Mouse (Mus musculus): ENCODE measurements around the gene Gm45618.

The Gm45618 gene

DNA sequence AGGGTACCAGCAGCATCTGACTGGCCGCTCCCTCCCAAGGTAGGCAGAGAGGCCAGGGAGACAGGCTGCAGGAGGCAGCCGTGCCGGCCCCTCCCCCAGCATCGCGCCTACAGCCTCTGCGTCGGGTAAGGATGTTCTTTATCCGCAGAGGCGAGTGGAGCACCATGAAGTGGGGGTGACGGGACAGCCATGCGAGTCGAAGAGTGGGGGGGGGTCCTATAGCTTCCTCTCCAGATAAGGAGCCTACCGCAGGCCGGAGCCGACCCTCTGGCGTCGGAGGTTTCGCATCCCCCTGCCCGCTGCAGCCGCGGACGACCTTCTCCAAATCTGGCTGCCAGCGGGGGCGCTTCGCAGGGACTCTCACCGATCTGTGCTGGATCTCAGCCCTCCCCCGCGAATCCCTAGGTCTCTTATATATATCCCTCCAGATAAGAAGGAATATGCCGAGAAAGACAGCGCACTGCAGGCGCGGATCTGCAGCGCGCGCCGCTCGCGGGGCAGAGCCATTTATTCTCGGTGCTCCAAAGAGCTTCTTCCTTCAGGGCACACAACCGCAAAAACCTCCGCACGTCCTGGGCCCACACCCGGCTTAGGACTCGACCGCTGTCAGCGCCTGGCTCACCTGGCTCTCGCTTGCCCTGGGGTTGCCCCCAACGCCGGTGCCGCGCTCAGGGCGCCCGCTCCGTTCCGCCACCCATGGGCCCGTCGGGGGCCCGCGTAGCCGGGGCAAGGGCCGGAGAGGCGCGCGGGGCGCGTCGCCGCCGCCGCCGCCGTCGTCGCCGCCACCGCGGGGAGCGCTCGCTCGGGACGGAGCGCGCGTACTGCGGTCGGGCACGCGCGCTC, 26.0 kb downstream of the Gm45618 start:
- no peak for DNase-seq (ENCODE audit: low read depth, low spot score)

- DNase-seq (ENCODE audit: low read depth, low spot score), result no peak
Observed at GRCm38 (mm10) chr7:142093696-142094240, 26.8 kb downstream of the Gm45618 start.

DNA sequence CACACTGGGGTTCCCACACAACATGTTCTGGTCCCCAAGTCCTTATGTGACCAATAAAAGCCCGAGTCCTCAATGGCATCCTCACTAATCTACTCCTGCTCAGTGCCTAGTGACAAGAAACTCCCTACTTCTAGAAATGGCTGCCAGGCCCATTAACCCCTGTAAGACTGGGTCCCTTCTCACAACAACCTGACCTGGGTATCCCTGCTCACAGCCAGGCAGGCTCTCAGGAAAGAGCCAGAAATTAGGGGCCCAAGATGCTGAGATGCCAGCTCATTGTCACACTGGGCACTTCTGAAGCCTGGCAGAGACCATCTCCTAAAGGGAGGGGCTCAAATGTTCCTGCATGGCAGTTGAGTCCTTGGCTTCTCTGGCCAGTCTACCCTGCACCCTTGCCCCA, 27.5 kb downstream of the Gm45618 start:
- DNase-seq (ENCODE audit: low read depth, low spot score), result no peak

DNA sequence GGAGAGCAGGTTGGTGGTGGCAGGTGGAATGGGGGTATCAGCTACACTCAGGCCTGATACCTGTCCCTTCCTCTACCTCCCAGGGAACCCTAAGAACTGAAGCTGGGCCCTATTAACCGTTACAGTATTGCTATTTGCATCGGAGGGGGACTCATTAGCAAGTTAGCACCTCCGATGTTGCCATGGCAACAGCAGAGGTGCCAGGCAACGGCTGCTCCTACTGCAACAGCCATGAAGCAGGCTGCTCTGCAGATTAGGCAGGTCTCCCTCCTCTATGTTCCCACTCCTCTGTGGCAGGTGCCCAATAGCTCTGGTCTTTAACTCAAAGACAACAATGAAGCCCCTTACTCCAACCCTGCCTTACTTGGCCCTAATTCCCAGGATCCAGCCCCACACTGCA, 28.7 kb downstream of the Gm45618 start:
- no peak for DNase-seq (ENCODE audit: low read depth, low spot score)

DNA sequence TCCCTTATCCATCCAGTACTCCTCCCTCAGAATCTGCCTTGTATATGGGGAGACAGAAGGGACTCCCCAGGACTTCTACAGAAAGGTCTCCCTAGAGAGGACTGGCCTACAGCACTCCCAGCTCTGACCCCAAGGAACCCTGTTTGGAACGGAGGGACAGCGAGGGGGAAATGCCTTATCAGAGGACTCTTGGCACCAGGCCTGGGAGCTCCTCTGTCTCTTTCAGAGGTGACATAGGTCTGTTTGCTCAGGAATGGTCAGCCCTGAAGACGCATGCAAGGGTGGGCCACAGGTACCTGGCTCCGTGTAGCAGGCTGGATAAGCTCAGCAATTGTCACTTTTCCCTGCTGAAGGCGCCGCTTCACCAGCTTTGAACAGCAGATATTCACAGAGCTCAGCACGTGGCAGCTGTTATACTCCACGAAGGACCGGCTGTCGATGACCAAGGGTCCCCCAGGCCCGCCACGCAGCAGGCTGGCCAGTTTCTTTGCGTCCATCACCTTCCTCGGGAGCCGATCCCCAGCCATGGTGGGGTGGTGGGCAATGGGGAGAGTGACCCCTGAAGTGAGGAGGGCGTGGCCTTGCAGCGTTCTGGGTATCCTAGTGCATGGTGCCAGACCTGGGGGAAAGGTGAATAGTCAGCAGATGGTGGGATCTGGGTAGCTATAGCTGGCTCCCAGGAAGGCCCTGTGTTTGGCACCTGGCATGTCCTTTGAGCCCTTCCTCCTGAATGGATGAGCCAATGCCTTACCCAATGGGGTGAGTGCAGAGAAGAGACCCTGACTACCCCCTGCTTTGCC, 30.7 kb downstream of the Gm45618 start:
- DNase-seq (ENCODE audit: low read depth, low spot score), result no peak

DNA sequence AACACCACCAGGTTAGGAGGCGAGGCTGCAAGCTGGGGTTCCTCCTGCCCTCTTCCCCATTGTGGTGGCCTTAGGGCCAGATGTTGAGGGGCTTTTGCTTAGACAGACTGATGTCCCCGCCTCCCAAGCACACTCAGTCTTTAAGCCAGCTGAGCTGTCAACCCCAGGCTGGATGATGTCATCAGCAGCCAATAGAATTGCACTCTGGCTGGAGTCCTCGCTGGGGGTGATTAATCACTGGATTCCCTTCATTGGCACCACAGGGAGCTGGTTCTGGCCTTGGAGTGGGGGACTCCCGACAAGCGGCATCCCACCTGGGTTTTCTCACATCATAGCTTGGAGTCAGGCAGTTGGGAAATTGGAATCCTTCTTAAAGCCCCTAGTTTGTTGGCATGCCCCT, 31.6 kb downstream of the Gm45618 start:
- no peak for DNase-seq (ENCODE audit: low read depth, low spot score)

DNA sequence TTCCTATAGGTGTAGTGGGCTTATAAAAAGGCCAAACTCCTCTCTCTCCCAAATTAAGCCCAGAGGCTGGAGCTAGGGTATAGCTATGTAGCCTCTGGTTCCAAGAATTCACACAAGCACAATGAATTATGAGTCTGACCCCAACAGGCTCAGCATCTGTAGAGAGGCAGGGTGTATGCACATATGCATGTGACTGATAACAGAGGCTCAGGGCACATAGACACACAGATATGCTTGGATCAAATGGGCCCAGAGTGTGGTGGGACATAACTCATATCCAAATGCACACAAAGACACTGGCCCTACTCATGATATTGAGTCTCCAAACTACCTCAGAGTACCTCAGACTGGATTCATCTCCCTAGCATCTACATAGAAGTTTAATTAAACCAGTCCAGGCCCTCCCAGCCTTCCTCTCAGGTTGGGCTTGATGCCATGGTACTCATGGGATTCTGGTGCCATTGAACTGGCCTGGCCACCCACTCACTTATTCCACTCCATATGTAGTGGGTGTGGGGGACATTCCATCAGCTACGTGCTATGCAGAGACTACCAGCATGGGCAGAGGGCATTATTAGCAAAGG, 33.4 kb downstream of the Gm45618 start:
- DNase-seq (ENCODE audit: low read depth, low spot score), result no peak

DNA sequence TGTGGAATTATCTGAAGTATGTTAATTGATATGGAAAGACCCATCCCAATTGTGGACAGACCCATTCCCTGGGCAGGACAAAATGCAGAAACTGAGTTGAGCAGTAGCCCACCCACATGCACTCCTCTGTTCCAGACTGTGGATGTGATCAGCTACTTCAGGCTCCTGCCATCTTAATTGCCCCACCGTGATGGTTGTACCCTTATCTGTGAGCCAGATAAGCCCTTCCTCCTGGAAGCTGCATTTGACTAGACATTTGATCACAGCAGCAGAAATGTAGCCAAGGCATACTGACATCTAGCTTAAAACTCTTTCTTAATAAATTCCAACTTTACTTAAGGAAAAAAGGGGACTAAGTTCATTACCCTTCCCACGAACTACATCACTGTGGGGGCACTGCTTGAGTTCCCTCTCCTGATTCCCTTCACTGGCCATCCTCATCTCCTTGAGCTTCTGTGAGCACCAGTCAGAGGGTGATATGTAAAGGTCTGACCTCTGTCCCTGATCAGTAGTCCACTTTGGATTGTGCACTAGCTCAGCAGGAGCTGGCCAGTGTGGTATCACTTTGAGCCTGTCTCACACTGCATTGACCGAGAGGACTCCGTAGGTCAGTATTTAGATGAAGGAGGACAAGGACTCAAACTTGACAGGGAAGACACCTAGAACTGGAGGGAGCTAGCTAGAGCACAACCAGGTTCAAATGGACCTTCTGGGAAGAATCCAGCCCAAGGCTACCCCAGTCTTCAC, 34.2 kb downstream of the Gm45618 start:
- DNase-seq (ENCODE audit: low read depth, low spot score), result no peak

DNA sequence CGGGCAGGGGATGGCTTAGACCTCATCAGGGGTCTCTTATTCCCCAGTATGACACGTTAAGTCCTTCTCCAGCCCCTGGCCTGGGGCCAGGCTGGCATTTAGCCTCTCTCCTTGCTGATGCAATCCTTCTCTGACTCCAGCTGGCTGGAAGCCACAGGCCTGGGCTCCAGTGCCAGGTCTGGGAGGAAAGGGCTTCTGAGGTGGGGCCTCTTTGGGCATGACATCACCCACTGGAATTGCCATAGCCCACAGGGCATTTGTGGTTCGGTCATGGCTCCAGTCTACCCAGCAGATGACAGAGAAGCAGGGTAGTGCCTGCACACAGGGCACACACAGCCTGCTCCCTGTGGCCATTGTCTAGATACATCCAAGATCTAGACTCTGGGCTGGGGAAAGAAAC, 35.7 kb downstream of the Gm45618 start:
- no peak for DNase-seq (ENCODE audit: low read depth, low spot score)

- no peak for DNase-seq (ENCODE audit: low read depth, low spot score)
Observed at GRCm38 (mm10) chr7:142084395-142084794, 36.1 kb downstream of the Gm45618 start.

GRCm38 (mm10) chr7:142083588-142084317, 36.8 kb downstream of the Gm45618 start:
- DNase-seq (ENCODE audit: low read depth, low spot score), result no peak

GRCm38 (mm10) chr7:142082607-142083006, 37.9 kb downstream of the Gm45618 start:
- DNase-seq (ENCODE audit: low read depth, low spot score), result no peak

DNA sequence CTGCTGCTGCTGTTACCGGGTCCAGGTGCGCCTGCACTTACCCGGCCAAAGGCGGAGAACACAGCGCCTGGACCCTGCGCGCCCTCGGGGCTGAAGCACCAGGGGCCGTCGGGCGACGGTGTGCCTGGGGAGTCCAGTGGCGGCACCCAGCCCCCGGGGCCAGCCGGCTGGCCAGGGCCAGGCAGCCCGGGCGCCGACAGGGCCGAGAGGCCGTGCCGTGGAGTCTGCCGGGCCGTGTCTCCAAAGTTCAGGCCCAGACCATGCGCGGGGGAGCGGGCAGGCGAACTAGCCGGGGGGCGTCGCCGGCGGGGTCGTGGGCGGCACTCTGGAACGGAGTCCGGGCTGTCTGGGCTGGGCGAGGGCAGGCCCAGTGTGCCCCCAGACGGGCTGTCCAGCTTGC, 38.4 kb downstream of the Gm45618 start:
- no peak for DNase-seq (ENCODE audit: low read depth, low spot score)

- no peak for DNase-seq (ENCODE audit: low read depth, low spot score)
Observed at GRCm38 (mm10) chr7:142081736-142082135, 38.8 kb downstream of the Gm45618 start.

- no peak for DNase-seq (ENCODE audit: low read depth, low spot score)
Observed at GRCm38 (mm10) chr7:142080876-142081275, 39.7 kb downstream of the Gm45618 start.

DNA sequence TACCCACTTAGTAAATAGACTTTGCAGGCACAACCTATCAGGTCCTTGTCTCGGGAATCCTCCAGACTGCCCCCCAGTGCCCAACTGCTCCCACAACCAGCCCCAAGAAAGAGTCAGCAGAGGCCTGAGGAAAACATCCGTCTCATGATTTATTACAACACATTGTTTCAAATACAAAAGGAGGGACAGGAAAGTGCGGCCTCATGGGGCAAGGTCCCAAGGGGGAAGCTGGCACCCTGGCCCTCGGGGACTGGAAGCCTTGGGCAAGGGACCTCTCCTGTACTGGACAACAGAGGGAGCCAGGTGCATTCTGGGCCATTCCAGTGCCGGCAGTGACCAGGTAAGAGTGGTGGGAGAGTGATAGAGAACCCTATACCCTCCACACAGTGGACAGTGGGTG, 41.2 kb downstream of the Gm45618 start:
- no peak for DNase-seq (ENCODE audit: low read depth, low spot score)

DNA sequence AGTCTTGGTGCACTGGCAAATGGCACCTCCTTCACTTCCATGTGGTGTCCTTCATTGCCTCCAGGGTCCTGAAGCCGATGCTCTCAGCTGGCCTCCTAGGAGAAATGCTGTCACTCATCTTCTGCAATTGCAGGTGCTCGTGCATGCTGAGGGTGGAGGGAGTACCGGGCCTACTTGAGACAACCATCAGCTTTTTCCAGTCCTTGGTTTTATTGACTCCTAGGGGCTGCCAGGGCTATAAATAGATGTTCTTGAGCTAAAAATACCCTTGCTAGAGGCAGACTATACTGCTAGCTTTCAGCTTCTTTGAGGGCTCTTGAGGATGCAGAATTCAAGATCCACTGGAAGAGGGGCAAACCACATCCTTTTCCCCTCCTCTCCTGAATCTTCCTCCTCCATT, 43.4 kb downstream of the Gm45618 start:
- no peak for DNase-seq (ENCODE audit: low read depth, low spot score)

DNA sequence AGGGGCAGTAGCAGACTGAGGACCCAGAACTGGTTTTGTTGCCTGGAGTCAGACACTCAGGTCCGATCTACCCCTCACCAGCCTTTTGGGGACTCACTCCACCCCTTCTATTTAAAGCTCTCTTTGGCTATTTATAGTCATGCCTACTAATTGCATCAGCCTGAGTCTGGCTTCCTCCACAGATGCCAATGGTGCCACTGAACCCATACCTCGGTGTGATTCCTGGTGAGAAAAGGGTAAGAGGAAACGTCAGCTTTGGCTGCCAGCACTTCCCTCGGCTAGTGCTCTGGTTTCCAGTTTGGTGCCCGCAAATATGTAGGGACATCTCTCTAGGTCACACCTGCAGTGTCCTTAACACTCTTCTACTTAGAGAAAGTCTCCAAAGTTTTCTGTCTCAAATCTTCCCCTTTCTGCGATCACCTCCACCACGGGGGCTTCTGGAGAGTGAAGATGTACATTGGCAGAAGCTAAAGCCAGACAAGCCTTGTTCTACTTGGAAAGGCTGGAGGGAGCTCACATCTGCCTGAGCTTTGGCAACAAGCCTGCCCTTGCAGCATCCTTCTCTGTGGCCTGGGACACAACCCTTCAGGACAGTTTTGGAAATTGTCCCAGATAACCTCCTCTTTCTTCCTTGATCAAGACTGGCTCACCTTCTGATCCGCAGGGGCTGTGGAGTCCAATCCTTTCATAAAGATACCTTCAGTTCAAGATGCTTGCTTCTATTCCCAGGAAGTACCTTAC, 46.2 kb downstream of the Gm45618 start:
- no peak for DNase-seq (ENCODE audit: low read depth, low spot score)

GRCm38 (mm10) chr7:142071717-142072116, 48.8 kb downstream of the Gm45618 start:
- no peak for DNase-seq (ENCODE audit: low read depth, low spot score)

- no peak for DNase-seq (ENCODE audit: low read depth, low spot score)
Observed at GRCm38 (mm10) chr7:142071212-142071578, 49.3 kb downstream of the Gm45618 start.
